Mouse (Mus musculus): Measurements from ENCODE around the gene Slc35b1. TPM values are rescaled to one million over a fixed set of nuclear protein-coding genes. Genes with fewer than 3 reads are reported as not detected.
A peak's percentile ranks its signal among the peaks of the same experiment; 100 is the strongest.

The Slc35b1 gene
- polyA plus RNA-seq, 1 experiment from 2014 or later: 103 TPM

DNA sequence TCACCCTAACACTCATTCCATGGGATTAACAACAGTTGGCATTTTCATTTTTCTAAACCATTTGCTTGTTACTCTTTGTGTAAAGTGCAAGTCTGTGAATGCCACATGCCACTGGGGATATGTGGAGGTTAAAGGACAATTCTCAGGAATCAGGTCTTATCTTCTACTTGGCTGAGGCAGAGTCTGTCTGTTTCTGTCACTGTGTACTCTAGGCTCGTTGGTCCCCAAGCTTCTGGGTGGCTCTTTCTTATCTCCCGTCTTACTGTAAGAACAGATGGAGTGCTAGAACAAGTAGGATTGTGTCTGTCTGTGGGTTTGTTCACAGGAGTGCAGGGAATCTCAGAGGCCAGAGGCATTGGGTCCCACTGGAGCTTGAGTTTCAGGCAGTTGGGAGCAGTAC is 46.9 kb downstream of the Slc35b1 start:
- no peaks in the 10 kb centered on the region for H3K4me1 ChIP-seq (replicated peaks; ENCODE audit: insufficient read depth, low read length)
- 92% methylated on average over 2 of the region's 2 CpGs for WGBS
- H3K4me2 ChIP-seq (ENCODE audit: low read length): no peak overlapping the region
- no peak overlapping the region for H3K4me3 ChIP-seq (replicated peaks; ENCODE audit: low read depth, low read length)
- ATAC-seq (replicated peaks; ENCODE audit: low FRiP score, low read depth) (no peak), DNase-seq (ENCODE audit: low spot score) (no peak)
- H3K9ac ChIP-seq (ENCODE audit: low read depth, low read length): no peak overlapping the region
- no peak for TF ChIP-seq CTCF (IDR thresholded peaks at IDR 0.05; ENCODE audit: low read depth)
- H3K27me3 ChIP-seq (ENCODE audit: insufficient read depth, low read length): no peaks in the 10 kb centered on the region
- H3K36me3 ChIP-seq (ENCODE audit: insufficient read depth, low read length): no peaks in the 10 kb centered on the region
- H3K27ac ChIP-seq: no peak overlapping the region
- no peaks in the 10 kb centered on the region for H3K9me3 ChIP-seq (replicated peaks; ENCODE audit: low read length)

DNA sequence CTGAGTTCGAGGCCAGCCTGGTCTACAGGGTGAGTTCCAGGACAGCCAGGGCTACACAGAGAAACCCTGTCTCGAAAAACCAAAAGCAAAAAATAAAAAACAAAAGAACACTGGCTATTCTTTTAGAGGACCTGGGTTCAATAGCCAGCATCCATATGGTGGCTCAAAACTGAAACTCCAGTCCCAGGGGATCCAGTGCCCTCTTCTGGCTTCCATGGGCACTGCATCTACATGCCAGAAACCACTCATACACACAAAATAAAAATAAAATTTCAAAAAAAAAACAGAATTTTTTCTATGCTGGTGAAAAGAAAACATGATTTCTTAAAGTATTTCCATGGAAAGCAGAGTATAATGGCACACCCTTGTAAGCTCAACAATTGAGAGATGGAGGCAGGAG is 47.7 kb downstream of the Slc35b1 start:
- no peaks in the 10 kb centered on the region for H3K27me3 ChIP-seq (ENCODE audit: insufficient read depth, low read length)
- no peak overlapping the region for H3K4me3 ChIP-seq (replicated peaks; ENCODE audit: low read depth, low read length)
- H3K4me2 ChIP-seq (ENCODE audit: low read length): no peak overlapping the region
- TF ChIP-seq CTCF (IDR thresholded peaks at IDR 0.05; ENCODE audit: low read depth): peak; percentile 60; the same call in 1 of the 2 replicates
- H3K36me3 ChIP-seq (ENCODE audit: insufficient read depth, low read length): no peaks in the 10 kb centered on the region
- 89% methylated on average over 2 of the region's 2 CpGs for WGBS
- no peaks in the 10 kb centered on the region for H3K4me1 ChIP-seq (replicated peaks; ENCODE audit: insufficient read depth, low read length)
- no peak overlapping the region for H3K9ac ChIP-seq (ENCODE audit: low read depth, low read length)
- H3K27ac ChIP-seq: no peak overlapping the region
- ATAC-seq (replicated peaks; ENCODE audit: low FRiP score, low read depth): no peak
- no peak for DNase-seq (ENCODE audit: low spot score)
- H3K9me3 ChIP-seq (replicated peaks; ENCODE audit: low read length): no peaks in the 10 kb centered on the region

Other genes starting within 250 kb of the Slc35b1 start
- gene Dlx4, start 238.4 kb upstream of the Slc35b1 start, polyA plus RNA-seq (2015; fragmentation: Nextera tagmentation; extraction: Ambion mirVana): not detected in 2 replicates
- gene Tac4, start 123.2 kb upstream of the Slc35b1 start, polyA plus RNA-seq (2015; fragmentation: Nextera tagmentation; extraction: Ambion mirVana): 0.09 TPM in 1 of 2 replicates, not detected in the other
- 49.0 and 52.1 TPM in 2 replicates for gene Kat7, start 74.4 kb upstream of the Slc35b1 start, polyA plus RNA-seq (2015; fragmentation: Nextera tagmentation; extraction: Ambion mirVana)
- gene Fam117a, start 47.7 kb upstream of the Slc35b1 start, polyA plus RNA-seq (2015; fragmentation: Nextera tagmentation; extraction: Ambion mirVana): 8.7 and 10.0 TPM in 2 replicates
- 77.8 and 90.8 TPM in 2 replicates for gene Spop, start 29.4 kb downstream of the Slc35b1 start, polyA plus RNA-seq (2015; fragmentation: Nextera tagmentation; extraction: Ambion mirVana)
- 0.51 and 0.75 TPM in 2 replicates for gene Nxph3, start 129.9 kb downstream of the Slc35b1 start, polyA plus RNA-seq (2015; fragmentation: Nextera tagmentation; extraction: Ambion mirVana)
- gene Ngfr, start 203.0 kb downstream of the Slc35b1 start, polyA plus RNA-seq (2015; fragmentation: Nextera tagmentation; extraction: Ambion mirVana): 6.2 and 7.6 TPM in 2 replicates

Measured in kidney, postnatal 0 days (tissue).